Mouse (Mus musculus): Measurements from ENCODE around the gene Arl5c.
A peak's percentile ranks its signal among the peaks of the same experiment; 100 is the strongest.

Arl5c gene

DNA sequence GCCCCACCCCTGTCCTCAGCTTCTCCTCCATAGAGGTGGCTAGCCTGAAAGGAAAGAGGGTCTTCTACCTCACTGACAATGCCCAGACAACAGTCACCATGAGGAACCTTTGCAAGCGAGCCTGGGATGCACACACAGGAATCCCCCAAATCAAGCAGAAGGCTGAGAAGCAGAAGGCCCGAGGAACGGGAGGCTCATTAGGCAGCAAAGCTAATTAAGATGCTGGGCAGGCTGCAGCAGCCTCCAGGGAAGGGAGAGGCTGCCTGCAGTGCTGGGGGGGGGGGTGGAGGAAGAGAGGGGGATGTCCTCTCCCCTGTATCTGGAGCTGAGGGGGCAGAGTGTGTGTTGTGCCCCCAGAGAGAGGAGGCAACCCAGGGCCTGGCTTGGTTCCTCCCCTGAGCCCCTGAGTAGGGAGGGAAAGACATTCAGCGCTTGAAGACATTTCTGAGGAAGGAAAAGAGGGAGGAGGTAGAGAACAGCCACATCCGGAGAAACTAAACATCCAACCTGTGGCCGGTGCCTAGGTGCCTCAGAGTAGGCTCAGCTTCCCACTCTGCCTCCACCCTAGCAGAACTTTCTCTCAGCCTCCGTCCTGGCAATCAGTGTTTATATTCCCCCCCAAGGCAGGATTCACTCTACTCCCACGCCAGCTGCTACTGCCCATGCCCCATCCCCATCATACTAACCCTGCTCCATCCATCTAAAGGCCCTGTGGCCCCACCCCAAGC lies 24.1 kb upstream of the Arl5c start:
- no peak for DNase-seq (ENCODE audit: low spot score in 2 of 2)

DNA sequence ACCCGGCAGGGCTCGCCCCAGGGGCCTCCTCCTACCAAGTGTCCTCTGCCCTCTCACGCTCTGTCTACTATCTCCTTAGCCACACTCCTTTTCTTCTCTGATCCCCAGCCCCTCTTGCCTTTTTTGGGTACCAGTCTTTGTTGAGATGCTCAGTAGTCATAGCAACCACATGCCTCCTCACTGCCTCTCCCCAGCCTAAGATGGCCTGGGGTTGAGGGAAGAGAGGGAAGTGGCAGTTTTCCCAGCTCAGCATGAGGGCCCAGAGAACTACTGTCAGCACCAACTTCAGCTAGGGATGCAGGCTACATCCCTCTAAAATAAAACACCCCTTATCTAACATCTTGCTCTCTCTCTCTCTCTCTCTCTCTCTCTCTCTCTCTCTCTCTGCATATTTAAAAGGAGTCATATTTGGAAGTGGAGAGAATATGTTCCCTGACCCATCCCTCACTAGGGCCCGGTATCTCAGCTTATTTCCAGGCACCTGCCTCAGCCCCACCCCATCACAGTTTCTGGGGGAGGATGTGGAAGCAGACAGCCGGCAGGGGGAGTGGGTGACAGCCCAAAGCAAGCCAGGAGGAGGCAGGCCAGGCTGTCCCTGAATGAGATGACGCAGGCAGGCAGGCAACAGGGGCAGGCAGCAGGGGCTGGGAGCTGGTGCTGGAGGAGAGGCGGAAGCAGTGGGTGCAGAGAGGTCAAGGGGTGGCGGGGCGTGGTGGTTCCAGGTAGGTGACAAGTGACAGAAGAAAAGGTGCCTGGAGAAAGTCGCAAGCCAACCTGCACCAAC lies 23.1 kb upstream of the Arl5c start:
- peak; percentile 82 to 88 for DNase-seq (ENCODE audit: low spot score in 2 of 2)

- no peak for DNase-seq (ENCODE audit: low spot score in 2 of 2)
Observed at GRCm38 (mm10) chr11:98018222-98018621, 22.2 kb upstream of the Arl5c start.

DNA sequence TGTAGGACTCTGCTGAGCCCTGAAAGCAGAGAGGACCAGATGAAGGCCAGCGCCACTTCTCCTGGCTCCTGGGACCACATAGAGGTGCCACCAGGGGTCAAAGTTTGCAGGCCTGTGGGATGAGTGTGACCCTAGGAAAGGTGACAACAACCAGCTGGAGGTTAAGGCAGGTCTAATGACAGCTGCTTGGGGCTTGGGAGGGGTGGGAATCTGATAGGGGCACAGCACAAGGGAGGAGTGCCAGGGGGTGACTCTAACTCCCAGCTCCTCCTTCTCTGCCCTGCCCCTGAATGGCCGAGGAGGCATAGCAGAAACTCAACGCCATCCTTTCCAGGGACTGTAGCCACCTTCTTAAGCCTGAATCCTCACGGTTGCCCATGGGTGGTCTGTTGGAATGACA lies 20.8 kb upstream of the Arl5c start:
- no peak for DNase-seq (ENCODE audit: low spot score in 2 of 2)

DNA sequence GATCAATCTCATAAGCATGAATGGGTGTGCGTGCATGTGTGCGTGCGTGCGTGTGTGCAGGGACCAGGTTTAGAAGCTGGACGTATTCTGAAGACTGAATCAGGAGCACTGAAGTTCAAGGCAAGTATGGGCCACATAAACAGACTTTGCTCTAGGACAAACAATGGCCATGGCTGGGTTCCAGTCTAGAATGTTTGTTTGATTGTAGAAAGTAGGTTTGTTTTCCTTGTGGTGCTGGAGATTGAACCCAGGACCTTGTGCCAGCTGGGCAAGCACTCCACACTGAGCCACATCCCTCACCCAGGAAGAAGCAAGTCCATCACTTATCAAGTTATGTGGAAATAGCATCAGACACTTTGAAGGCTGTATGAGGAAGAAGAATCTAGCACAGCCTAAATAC lies 20.2 kb upstream of the Arl5c start:
- no peak for DNase-seq (ENCODE audit: low spot score in 2 of 2)

DNA sequence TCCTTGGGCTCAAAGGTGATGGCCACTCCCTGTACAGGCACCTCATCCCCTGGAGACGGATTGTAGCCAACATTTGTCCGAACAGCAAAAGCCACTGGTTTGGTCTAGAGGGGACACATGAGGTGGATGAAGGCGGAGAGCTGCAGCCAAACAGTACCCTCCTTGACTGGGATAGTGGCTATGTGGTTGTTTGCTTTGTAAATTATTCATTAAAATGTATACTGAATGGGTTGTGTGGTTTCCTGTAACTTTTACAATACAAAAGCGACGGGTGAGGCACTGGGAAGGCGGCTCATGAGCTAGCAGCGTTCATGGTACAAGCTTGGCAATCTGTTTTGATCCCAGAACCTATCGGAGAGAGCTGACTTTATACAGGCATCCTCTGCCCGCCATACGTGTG lies 16.9 kb upstream of the Arl5c start:
- no peak for DNase-seq (ENCODE audit: low spot score in 2 of 2)

- DNase-seq (ENCODE audit: low spot score in 2 of 2) = no peak
Observed at GRCm38 (mm10) chr11:98011716-98012115, 15.7 kb upstream of the Arl5c start.

DNA sequence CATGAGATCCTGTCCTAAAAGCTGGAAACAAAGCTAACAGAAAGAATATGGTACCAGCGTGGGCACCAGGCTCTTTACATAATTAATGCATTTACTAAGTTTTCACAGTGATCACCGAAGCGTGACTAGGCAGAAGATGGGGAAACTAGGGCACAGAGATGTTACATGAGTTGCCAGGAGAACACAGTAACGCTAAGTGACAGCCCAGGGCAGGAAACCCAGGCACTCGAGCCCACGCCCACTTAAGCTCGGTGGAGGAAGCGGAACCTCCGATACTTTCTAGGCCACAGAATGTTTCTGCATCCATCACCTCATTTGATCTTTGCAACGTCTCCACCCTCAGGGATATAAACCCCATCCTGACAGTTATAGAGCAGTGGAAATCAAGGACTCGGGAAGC lies 12.1 kb upstream of the Arl5c start:
- no peak for DNase-seq (ENCODE audit: low spot score in 2 of 2)

DNA sequence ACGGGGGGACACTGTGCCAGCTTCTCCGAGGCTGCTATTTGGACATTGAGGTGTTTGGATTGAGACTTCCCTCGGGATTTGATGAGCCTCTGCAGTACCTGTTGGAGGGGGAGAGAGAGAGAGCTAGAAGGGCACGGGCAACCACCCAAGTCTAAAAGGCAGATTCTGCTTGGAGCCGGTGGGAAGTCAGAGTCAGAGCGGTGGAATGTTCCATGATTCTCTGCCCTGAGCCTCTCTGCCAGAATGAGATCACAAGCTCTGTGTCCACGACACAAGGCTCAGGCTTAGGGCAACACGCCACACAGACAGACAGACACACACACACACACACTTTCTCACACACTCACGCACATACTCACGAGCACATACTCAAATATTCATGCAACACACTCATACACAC lies 9.7 kb upstream of the Arl5c start:
- no peak for DNase-seq (ENCODE audit: low spot score in 2 of 2)

DNA sequence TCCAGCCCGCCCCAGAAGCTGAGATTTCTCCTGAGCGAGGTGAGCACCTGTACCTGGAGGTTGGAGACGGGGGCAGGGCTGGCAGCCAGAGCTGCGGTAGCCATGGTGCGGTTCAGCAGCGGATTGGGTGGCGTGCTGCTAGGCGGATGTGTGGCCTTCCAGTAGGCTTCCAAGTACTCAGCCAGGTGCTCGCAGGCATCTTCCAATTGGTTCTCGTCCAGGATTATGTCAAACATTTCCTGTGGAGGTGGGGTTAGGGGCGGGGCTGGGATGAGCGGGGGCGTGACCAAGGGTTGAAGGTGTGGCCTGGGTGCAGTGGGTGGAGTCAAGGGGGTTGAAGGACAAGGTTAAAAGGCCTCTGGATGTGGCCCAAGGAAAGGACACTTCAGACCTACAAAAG lies 9.1 kb upstream of the Arl5c start:
- DNase-seq (ENCODE audit: low spot score in 2 of 2) = no peak

DNA sequence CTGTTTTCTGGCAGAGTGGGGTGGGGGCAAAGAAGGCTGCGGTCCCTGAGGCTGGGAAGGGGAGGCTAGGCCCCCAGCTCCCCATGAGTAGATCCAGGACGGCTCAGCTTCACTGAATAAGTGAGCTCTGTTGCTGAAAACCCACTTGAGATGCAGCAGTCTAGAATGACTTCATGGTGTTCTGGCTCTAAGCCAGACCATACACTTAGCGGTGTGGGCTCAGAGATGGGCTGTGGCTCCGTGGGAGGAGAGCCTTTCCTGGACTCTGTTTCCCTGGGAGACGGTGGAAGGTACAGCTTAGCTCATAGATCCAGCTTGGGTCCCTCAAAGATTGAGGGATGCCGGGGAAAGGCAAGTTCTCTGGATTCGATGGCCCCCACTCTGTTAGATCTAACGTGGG lies 8.2 kb upstream of the Arl5c start:
- DNase-seq (ENCODE audit: low spot score in 2 of 2) = no peak

- DNase-seq (ENCODE audit: low spot score in 2 of 2) = no peak
Observed at GRCm38 (mm10) chr11:98003171-98003671, 7.2 kb upstream of the Arl5c start.

DNA sequence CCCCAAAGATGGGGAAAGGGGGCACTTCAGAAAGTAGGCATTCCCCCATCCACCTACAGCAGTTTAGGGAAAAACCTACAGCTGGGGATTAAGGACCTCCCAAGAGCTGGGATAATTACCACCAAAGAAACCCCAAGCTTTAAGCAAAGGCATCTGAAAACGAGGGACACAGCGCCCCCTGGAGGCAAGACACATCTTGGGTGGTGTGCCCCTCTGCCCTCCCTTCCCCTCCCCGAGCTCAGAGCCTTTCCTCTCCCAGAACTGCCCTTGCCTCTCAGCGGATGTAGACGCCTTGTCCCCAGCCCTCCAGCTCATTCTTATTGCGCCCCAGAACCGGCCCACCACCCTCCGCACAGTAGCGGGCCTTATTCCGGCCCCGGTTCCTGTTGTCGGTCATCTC lies 6.6 kb upstream of the Arl5c start:
- no peak for DNase-seq (ENCODE audit: low spot score in 2 of 2)

- DNase-seq (ENCODE audit: low spot score in 2 of 2) = no peak
Observed at GRCm38 (mm10) chr11:98001986-98002385, 6.0 kb upstream of the Arl5c start.

GRCm38 (mm10) chr11:98001351-98001824 lies 5.4 kb upstream of the Arl5c start:
- no peak for DNase-seq (ENCODE audit: low spot score in 2 of 2)

DNA sequence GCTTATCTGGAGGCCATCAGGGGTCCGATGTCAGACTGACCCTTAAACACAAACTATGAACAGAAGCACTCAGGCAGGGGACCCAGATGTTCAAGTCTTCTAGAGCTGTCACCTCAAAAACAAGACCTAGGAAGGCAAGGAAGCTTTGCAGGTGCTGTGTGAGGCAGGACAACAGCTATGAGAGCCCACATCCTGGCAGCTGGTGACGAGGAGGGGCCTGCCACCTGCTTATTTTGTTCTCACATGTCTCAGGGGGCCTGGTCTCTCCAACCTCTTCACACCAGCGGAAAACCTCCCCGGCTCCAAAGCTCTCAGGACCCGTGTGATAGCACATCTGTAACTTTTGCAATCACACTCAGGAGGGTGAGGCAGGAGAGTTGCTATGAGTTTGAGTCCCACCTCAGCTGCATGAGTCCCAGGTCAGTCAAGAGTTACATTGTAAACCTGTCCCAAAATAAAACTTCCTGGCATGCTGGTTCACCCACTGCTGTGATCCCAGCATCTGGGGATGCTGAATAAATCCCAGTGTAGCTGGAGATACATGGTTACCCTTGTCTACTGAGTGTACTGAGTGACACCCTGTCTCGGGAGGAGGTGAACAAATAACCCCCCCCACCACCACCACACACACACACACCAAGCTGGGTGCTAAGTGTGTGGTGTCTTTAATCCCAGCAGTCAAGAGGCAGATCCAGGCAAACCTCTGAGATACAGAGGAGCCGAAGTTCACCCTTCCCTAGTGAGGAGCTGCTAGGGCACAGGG lies 4.6 kb upstream of the Arl5c start:
- no peak for DNase-seq (ENCODE audit: low spot score in 2 of 2)

DNA sequence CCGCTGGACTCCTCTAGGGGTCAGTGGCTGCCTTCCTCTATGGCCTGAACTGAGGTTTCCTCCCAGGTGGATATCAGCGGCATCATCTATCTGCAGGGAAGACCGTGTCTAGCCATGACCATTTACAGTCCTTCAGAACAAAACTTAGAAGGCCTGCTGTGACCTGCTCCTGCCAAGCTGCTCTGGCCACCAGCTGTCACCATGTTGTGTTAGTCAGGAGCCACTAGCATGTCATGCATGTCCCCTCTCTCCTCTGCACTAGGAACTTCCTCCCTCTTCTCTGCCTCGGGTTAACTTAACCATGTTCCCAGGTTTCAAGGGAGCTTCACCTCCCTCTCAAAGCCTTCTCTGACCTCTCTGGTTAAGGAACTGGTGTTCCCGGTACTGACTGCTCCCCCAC lies 3.8 kb upstream of the Arl5c start:
- DNase-seq (ENCODE audit: low spot score in 2 of 2) = no peak

DNA sequence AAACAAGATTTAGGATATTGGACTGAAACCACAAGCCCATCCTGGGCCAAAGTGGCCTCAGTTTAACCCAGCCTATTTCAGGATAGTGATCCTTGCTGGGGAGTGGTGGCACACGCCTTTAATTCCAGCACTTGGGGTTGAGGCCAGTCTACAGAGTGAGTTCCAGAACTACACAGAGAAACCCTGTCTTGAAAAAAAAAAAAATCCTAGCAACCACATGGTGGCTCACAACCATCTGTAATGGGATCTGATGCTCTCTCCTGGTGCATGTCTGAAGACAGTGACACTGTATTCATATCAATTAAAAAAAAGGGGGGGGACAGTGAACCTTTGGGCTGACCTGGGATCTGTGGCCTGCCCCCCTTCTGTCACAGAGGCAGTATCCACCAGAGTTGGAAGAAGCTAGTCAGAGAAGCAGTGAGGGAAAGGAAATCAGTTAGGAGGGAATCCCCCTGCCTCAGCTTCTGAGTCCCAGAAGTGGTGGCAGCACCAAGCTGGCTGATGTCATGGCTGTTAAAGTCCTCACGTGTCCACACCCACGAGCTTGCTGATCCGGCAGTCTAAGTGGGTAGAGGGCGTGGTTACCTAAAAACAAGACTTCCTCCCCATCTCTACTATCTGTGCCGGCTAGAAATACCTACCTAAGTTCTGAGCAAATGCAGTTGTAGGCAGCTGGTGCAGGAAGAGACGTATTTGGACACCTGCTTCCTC lies 3.1 kb upstream of the Arl5c start:
- DNase-seq (ENCODE audit: low spot score in 2 of 2) = no peak

GRCm38 (mm10) chr11:97998074-97998793 lies 2.3 kb upstream of the Arl5c start:
- no peak for DNase-seq (ENCODE audit: low spot score in 2 of 2)

DNA sequence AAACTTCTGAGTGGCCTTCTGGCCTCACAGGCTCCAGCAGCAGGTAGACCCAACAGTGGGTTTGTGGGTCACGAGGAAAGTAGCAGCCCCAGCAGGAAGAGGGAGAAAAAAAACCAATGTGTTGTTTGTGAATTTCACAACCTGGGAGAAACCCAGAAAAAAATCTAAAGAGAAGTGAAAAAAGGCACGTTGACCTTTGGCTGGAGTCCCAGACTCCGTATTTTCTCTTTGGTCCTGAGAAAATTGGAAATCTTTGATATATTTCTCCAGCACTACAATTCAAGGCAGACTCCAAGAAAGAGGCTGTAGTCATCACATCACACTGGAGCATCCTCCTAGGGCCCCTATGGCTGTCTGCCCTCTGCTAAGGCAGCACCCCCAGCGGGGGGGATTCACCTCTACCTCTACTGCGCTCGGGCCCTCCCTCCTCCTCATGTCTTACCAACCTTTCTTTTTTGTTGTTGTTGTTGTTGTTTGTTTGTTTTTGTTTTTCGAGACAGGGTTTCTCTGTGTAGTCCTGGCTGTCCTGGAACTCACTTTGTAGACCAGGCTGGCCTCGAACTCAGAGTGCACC lies 1.5 kb upstream of the Arl5c start:
- DNase-seq (ENCODE audit: low spot score in 2 of 2) = no peak

DNA sequence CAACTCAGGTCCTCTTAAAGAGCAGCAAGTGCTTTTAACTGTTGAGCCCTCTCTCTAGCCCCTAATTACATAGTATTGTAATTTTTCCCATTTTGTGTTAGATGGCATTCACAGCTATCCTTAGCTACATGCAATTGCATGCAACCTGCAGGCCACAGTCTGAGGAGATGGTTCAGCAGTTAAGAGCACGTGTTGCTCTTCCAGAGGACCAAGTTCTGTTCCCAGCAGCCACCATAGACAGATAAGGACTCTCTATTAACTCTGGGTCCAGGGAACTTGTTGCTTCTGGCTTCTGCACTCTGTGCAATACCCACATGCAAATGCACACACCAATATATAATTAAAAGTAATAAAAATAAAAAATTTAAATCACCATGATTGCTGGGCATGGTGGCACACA lies 710 bp upstream of the Arl5c start:
- no peak for DNase-seq (ENCODE audit: low spot score in 2 of 2)
